In genomic region chr13:108095617-108096016, GRCm38 (mm10) we compare ENCODE assay signal across 8 mouse cellular contexts. TPM values are rescaled to one million over a fixed set of nuclear protein-coding genes. Genes with fewer than 3 reads are reported as not detected.
A peak's percentile ranks its signal among the peaks of the same experiment; 100 is the strongest.
DNase-seq lines count a peak whose midpoint lies in the region; ATAC-seq and TF ChIP-seq lines count a peak whose summit lies in the region.

No protein-coding gene starts in this region.

- no peak overlapping the region for H3K27ac ChIP-seq in midbrain, embryonic 15.5 days
- H3K27ac ChIP-seq in midbrain, embryonic 11.5 days (ENCODE audit: low read depth, low read length): no peak overlapping the region
- no peak overlapping the region; the same call in 1 of the 2 replicates for H3K27ac ChIP-seq in layer of hippocampus, adult 2 months

- no peak overlapping the region for H3K4me2 ChIP-seq in midbrain, embryonic 15.5 days
- H3K4me2 ChIP-seq in midbrain, embryonic 11.5 days: no peak overlapping the region

- DNase-seq in midbrain, embryonic 11.5 days (ENCODE audit: low spot score, missing footprints): no peak
- DNase-seq in fibroblast of lung, adult 2 months (ENCODE audit: low read depth): peak; percentile 49
- peak; percentile 41 to 47 for DNase-seq in layer of hippocampus, adult 2 months (ENCODE audit: low spot score in 2 of 2)
- peak; percentile 7 for DNase-seq in lung, postnatal 36 days
- DNase-seq in embryo, embryonic 10.5 days (ENCODE audit: low spot score): no peak
- no peak for DNase-seq in embryo, embryonic 10 days (ENCODE audit: low spot score)
- DNase-seq in urinary bladder, postnatal 4 days (ENCODE audit: low spot score in 2 of 2): no peak

- no peaks in the 10 kb centered on the region for H3K36me3 ChIP-seq in midbrain, embryonic 15.5 days (replicated peaks)
- H3K36me3 ChIP-seq in midbrain, embryonic 11.5 days (ENCODE audit: control insufficient read depth, insufficient read depth, low read length): no peaks in the 10 kb centered on the region

- no peaks in the 10 kb centered on the region for H3K9me3 ChIP-seq in midbrain, embryonic 15.5 days
- H3K9me3 ChIP-seq in midbrain, embryonic 11.5 days (ENCODE audit: control insufficient read depth, low read length): no peaks in the 10 kb centered on the region

- H3K4me3 ChIP-seq in midbrain, embryonic 15.5 days: no peak overlapping the region
- H3K4me3 ChIP-seq in midbrain, embryonic 11.5 days (ENCODE audit: low read depth, low read length): no peak overlapping the region
- H3K4me3 ChIP-seq in layer of hippocampus, adult 2 months: no peak overlapping the region

- no peak overlapping the region for H3K9ac ChIP-seq in midbrain, embryonic 15.5 days
- H3K9ac ChIP-seq in midbrain, embryonic 11.5 days (ENCODE audit: low read length): no peak overlapping the region

- WGBS in midbrain, embryonic 15.5 days: 85% methylated on average over 7 of the region's 7 CpGs
- WGBS in midbrain, embryonic 11.5 days: 91% methylated on average over 7 of the region's 7 CpGs

- H3K4me1 ChIP-seq in midbrain, embryonic 15.5 days: no peaks in the 10 kb centered on the region
- H3K4me1 ChIP-seq in midbrain, embryonic 11.5 days (ENCODE audit: control insufficient read depth, insufficient read depth, low read length): no peaks in the 10 kb centered on the region

- no peaks in the 10 kb centered on the region for H3K27me3 ChIP-seq in midbrain, embryonic 15.5 days (replicated peaks)
- H3K27me3 ChIP-seq in midbrain, embryonic 11.5 days (ENCODE audit: control insufficient read depth, insufficient read depth, low read length): no peaks in the 10 kb centered on the region; the same call in 1 of the 2 replicates

- TF ChIP-seq CTCF in layer of hippocampus, adult 2 months (conservative IDR thresholded peaks at IDR 0.05): no peak

- 0 out of 2 replicates have a peak, but pooled peaks have one; percentile 39 for ATAC-seq in midbrain, embryonic 15.5 days (replicated peaks)
- ATAC-seq in midbrain, embryonic 11.5 days (ENCODE audit: low FRiP score): no peak

RNA-seq across cellular contexts. Expression of gene Smim15, which starts 51.4 kb away (rescaled TPM):
- polyA plus RNA-seq in midbrain, embryonic 15.5 days (2015; fragmentation: Nextera tagmentation; extraction: Ambion mirVana): 32.3 and 33.1 TPM in 2 replicates
- polyA plus RNA-seq in midbrain, embryonic 11.5 days (2014; fragmentation: Nextera tagmentation; extraction: Ambion mirVana): 72.9 and 76.9 TPM in 2 replicates
- total RNA-seq in layer of hippocampus, adult 2 months (2021): 10 to 100 TPM; 58.8 to 60.0 TPM

Comparison
In these comparisons a context has a peak if more than half of its experiments do, and no peak if none do; other contexts are left out.
1. DNase-seq: peak in fibroblast of lung, adult 2 months (single experiment), layer of hippocampus, adult 2 months (2 of 2) and lung, postnatal 36 days (single experiment); none in midbrain, embryonic 11.5 days (single experiment), embryo, embryonic 10.5 days (single experiment), embryo, embryonic 10 days (single experiment) and urinary bladder, postnatal 4 days (0 of 2).